In the genomic region with DNA sequence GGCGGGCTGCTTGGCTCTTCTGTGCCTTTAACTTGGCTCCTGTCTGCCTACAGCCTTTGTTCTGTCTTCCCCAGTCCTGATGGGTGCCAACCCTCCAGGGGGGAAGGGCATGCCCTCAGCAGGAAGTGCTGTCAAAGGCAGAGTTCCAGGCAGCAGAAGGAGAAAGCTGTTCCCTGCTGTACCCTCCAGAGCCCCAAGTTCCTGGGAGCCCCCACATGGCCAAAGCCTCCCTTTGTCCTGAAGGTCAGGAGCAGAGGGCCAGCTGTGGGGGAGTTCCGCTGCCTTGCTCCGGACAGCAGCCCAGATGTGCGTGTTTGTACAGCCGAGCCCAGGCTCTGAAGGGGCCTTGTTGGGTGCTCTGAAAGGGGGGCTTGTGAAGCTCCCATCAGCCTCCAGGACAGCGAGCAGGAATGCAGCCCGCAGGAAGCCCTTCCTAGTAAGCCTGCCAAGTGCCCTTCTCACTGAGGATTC, we compare ENCODE assay signal across 11 mouse cellular contexts. TPM values are rescaled to one million over a fixed set of nuclear protein-coding genes. Genes with fewer than 3 reads are reported as not detected.
DNase-seq lines count a peak whose midpoint lies in the region; ATAC-seq and TF ChIP-seq lines count a peak whose summit lies in the region.
"Had no signal": no experiment of that assay in that cellular context is flagged by ENCODE, and none has a peak within 500 bp of the region (broad histone marks: within the 10 kb centered on the region; RNA-seq: fewer than 3 reads in every experiment).

No protein-coding gene starts in this region.

- H3K4me2 ChIP-seq in forebrain, embryonic 14.5 days (ENCODE audit: low read length): no peak overlapping the region
- H3K4me2 ChIP-seq: liver, embryonic 15.5 days had no signal

- WGBS in forebrain, embryonic 14.5 days: 39% methylated on average over 7 of the region's 7 CpGs

- no peak overlapping the region; the same call in 1 of the 2 replicates for H3K27ac ChIP-seq in forebrain, embryonic 14.5 days (ENCODE audit: low read depth, low read length)
- H3K27ac ChIP-seq: liver, embryonic 15.5 days had no signal

- peak overlapping the region; percentile 35; the same call in 1 of the 2 replicates for H3K9ac ChIP-seq in forebrain, embryonic 14.5 days (ENCODE audit: low read length)
- H3K9ac ChIP-seq: liver, embryonic 15.5 days had no signal

- peak; percentile 9 for DNase-seq in gastrocnemius, postnatal 10 days
- DNase-seq in gastrocnemius, adult 8-10 months (ENCODE audit: low spot score in 2 of 2): no peak
- DNase-seq in forebrain, embryonic 14.5 days (ENCODE audit: low spot score): peak; percentile 33
- DNase-seq in left cerebral cortex, postnatal 10 days (ENCODE audit: extremely low spot score in 1 of 2, low spot score in 2 of 2): peak; percentile 47 to 53
- DNase-seq in yolk sac, embryonic 10.5 days (ENCODE audit: low spot score): no peak
- DNase-seq in urinary bladder, postnatal 4 days (ENCODE audit: low spot score in 2 of 2): no peak
- DNase-seq: thymus, postnatal 25 days had no signal

- no peaks in the 10 kb centered on the region for H3K36me3 ChIP-seq in E14TG2a.4 (ENCODE audit: insufficient read depth, low read length)
- H3K36me3 ChIP-seq in forebrain, embryonic 14.5 days (ENCODE audit: control insufficient read depth, insufficient read depth, low read length): no peaks in the 10 kb centered on the region
- H3K36me3 ChIP-seq: liver, embryonic 15.5 days had no signal

- intact Hi-C loops in left cerebral cortex, postnatal 10 days (cut with DNase I): no loop called here

- ATAC-seq in forebrain, embryonic 14.5 days: no peak
- no peak for ATAC-seq in megakaryocyte progenitor cell, adult 5-6 weeks (replicated peaks; ENCODE audit: poor library complexity)

- peak overlapping the region; percentile 23; the same call in 1 of the 2 replicates for H3K4me3 ChIP-seq in E14TG2a.4 (replicated peaks; ENCODE audit: low read length)
- H3K4me3 ChIP-seq in forebrain, embryonic 14.5 days (ENCODE audit: low read depth, low read length): no peak overlapping the region
- H3K4me3 ChIP-seq: liver, embryonic 15.5 days had no signal

- peaks cover 27% of the 10 kb centered on the region for H3K27me3 ChIP-seq in E14TG2a.4 (ENCODE audit: insufficient read depth, low read length)
- H3K27me3 ChIP-seq in forebrain, embryonic 14.5 days (replicated peaks; ENCODE audit: control insufficient read depth, insufficient read depth, low read length): no peaks in the 10 kb centered on the region

- H3K9me3 ChIP-seq in E14TG2a.4 (ENCODE audit: low read length): peaks cover 10% of the 10 kb centered on the region
- no peaks in the 10 kb centered on the region for H3K9me3 ChIP-seq in forebrain, embryonic 14.5 days (replicated peaks; ENCODE audit: control insufficient read depth, low read length)
- H3K9me3 ChIP-seq: liver, embryonic 15.5 days had no signal

- H3K4me1 ChIP-seq in E14TG2a.4 (replicated peaks; ENCODE audit: low read depth, low read length): peaks cover 60% of the 10 kb centered on the region
- peaks cover 20% of the 10 kb centered on the region for H3K4me1 ChIP-seq in forebrain, embryonic 14.5 days (ENCODE audit: control insufficient read depth, insufficient read depth, low read length)

- no peak for TF ChIP-seq CTCF in E14TG2a.4 (conservative IDR thresholded peaks at IDR 0.05; ENCODE audit: low read length)

RNA-seq across cellular contexts. Expression of a gene that starts 13.5 kb away (rescaled TPM):
- total RNA-seq in gastrocnemius, postnatal 10 days (2021): not detected
- not detected for total RNA-seq in gastrocnemius, adult 8-10 months (2022)
- polyA plus RNA-seq in forebrain, embryonic 14.5 days (2014; fragmentation: Nextera tagmentation; extraction: Ambion mirVana): not detected in 2 replicates
- total RNA-seq in left cerebral cortex, postnatal 10 days (2021): under 1 TPM; 0.54 to 0.71 TPM
- not detected in 2 replicates for total RNA-seq in megakaryocyte progenitor cell, adult 5-6 weeks (2015)
- not detected in 2 replicates for total RNA-seq in megakaryocyte progenitor cell, adult 5-6 weeks (2017)
- total RNA-seq: heart, postnatal 14 days had no signal
- polyA plus RNA-seq: liver, embryonic 15.5 days had no signal

RNA-seq across cellular contexts. Expression of a gene that starts 32.5 kb away (rescaled TPM):
- 1 to 10 TPM; 2.8 to 2.9 TPM for total RNA-seq in gastrocnemius, postnatal 10 days (2021)
- total RNA-seq in gastrocnemius, adult 8-10 months (2022): under 1 TPM; 0.19 to 0.34 (median 0.28) TPM
- polyA plus RNA-seq in forebrain, embryonic 14.5 days (2014; fragmentation: Nextera tagmentation; extraction: Ambion mirVana): 14.8 and 15.3 TPM in 2 replicates
- total RNA-seq in left cerebral cortex, postnatal 10 days (2021): 10 to 100 TPM; 31.3 to 33.5 TPM
- total RNA-seq in megakaryocyte progenitor cell, adult 5-6 weeks (2015): 0.05 TPM in 1 of 2 replicates, not detected in the other
- not detected in 2 replicates for total RNA-seq in megakaryocyte progenitor cell, adult 5-6 weeks (2017)
- polyA plus RNA-seq: liver, embryonic 15.5 days had no signal

Comparison
In these comparisons a context has a peak if more than half of its experiments do, and no peak if none do; other contexts are left out.
1. DNase-seq: peak in gastrocnemius, postnatal 10 days (single experiment), forebrain, embryonic 14.5 days (single experiment) and left cerebral cortex, postnatal 10 days (2 of 2); none in gastrocnemius, adult 8-10 months (0 of 2), yolk sac, embryonic 10.5 days (single experiment) and urinary bladder, postnatal 4 days (0 of 2).
2. RNA of a gene that starts 32.5 kb away (total RNA-seq): 31.3 to 33.5 TPM in left cerebral cortex, postnatal 10 days; 2.8 to 2.9 TPM in gastrocnemius, postnatal 10 days, 0.19 to 0.34 TPM in gastrocnemius, adult 8-10 months and 0.05 TPM in megakaryocyte progenitor cell, adult 5-6 weeks; every median in the first group is over 4 times any median in the second.